Mouse (Mus musculus) forebrain, postnatal 0 days (tissue): ENCODE measurements at regions not wholly inside any gene's neighbourhood (a gene's known extent, or its start where the extent isn't known, plus 50 kb on each side); places are given as distances from the start of the nearest gene placed in this dataset.
"Not testable (repeated sequence)": the region's sequence is repeated elsewhere in the genome, so short reads cannot be mapped to it uniquely, and the experiment has no call there.

Experiments
- ATAC-seq: fragments of 200-750 bp; cut with Nextera tagmentation; 2 replicates; pipeline ENCODE4 v1.8.0; 2017; ENCODE audit warnings: mild to moderate bottlenecking, moderate library complexity
- DNase-seq: peaks from one replicate; pipeline ENCODE4 v3.0.0-alpha.2; 2015
- H3K27ac ChIP-seq: fragments of 300-500 bp; sonication (generic); 2 replicates; pipeline ENCODE4 v1.5.1; 2014; ENCODE audit warnings: low read depth, mild to moderate bottlenecking, antibody characterized with exemption, low read length, moderate library complexity, mixed read lengths
- H3K27me3 ChIP-seq: fragments of 300-500 bp; sonication (generic); 2 replicates; pipeline ENCODE4 v1.6.1; 2014; ENCODE audit warnings: mild to moderate bottlenecking, low read length, mixed read lengths; ENCODE audit not compliant: insufficient read depth
- H3K36me3 ChIP-seq: fragments of 300-500 bp; sonication (generic); 2 replicates; pipeline ENCODE4 v1.6.1; 2014; ENCODE audit warnings: mild to moderate bottlenecking, moderate library complexity; ENCODE audit not compliant: insufficient read depth
- H3K4me1 ChIP-seq: fragments of 300-500 bp; sonication (generic); 2 replicates; pipeline ENCODE4 v1.6.1; 2014; ENCODE audit warnings: antibody characterized with exemption; ENCODE audit not compliant: insufficient read depth
- H3K4me2 ChIP-seq: fragments of 300-500 bp; sonication (generic); 2 replicates; pipeline ENCODE4 v1.6.1; 2014; ENCODE audit warnings: low read depth, mild to moderate bottlenecking, moderate library complexity
- H3K4me3 ChIP-seq: fragments of 300-500 bp; sonication (generic); 2 replicates; pipeline ENCODE4 v1.5.1; 2014; ENCODE audit warnings: low read depth, low read length, mixed read lengths
- H3K9ac ChIP-seq: fragments of 300-500 bp; sonication (generic); 2 replicates; pipeline ENCODE4 v1.6.1; 2014; ENCODE audit warnings: mild to moderate bottlenecking
- H3K9me3 ChIP-seq: fragments of 300-500 bp; sonication (generic); 2 replicates; pipeline ENCODE4 v1.6.1; 2016; ENCODE audit warnings: low read length
- CTCF ChIP-seq: sonication (generic); IDR thresholded peaks from 2 replicates; pipeline ENCODE4 v1.5.1; 2016; ENCODE audit warnings: antibody characterized with exemption, control low read depth, low read depth
- WGBS: fragments of 180-500 bp; shearing (Covaris S2); extraction: QIAGEN DNeasy Blood & Tissue Kit; methylation state at CpG from one replicate; pipeline ENCODE4 v1.1.7; 2014; 5-methylcytosine and 5-hydroxymethylcytosine counted together

DNA sequence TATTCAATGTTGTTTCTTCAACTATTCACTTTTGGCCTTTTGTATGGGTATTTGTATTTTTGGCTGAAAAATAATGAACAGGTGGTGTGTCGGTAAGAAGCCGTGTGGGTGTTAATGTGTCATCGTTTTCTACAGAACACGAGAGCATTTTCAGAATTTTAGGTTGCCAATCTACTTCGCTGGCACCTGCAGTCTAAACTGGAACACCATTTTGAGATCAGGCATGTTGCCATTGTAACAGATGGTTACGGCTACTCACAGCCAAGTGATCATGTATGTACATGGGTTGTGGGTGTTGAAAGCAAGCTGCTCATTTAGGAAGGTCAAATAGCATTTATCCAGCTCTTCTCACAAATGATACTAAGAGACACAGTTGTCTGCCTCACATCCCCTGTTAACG, 167.2 kb upstream of the Gm21833 start:
- peak; percentile 58 for DNase-seq
- H3K9ac ChIP-seq: no peak overlapping the region

DNA sequence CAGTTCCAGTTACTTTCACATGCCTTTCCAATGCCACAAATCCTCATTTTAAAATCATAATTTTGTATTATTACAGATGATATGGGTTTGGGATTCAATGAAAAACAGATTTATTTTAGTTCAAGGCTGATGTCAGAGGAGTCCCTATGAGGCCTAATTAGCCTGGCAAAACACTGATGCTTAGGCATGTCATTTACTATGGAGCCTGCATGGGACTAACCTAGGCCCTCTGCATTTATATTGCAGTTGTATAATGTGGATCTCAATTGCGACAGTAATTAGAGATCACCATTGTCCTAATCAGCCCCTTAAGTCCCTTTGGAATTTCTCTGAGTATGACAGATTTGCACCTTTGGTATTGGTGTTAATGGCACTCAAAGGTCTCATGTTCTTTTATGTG, 153.3 kb upstream of the Gm21833 start:
- H3K36me3 ChIP-seq: no peaks in the 10 kb centered on the region
- no peak for TF ChIP-seq CTCF
- H3K27ac ChIP-seq: no peak overlapping the region
- H3K4me1 ChIP-seq: no peaks in the 10 kb centered on the region
- 74% methylated on average over 1 of the region's 1 CpGs for WGBS
- H3K9ac ChIP-seq: no peak overlapping the region
- H3K4me3 ChIP-seq: no peak overlapping the region
- no peak for DNase-seq
- peaks cover 13% of the 10 kb centered on the region for H3K9me3 ChIP-seq
- no peak overlapping the region for H3K4me2 ChIP-seq
- H3K27me3 ChIP-seq: no peaks in the 10 kb centered on the region
- no peak for ATAC-seq

More for the DNA sequence above, 167.2 kb upstream of the Gm21833 start:
- no peaks in the 10 kb centered on the region for H3K4me1 ChIP-seq
- 58% methylated on average over 7 of the region's 7 CpGs for WGBS
- no peak overlapping the region for H3K4me2 ChIP-seq
- no peaks in the 10 kb centered on the region for H3K36me3 ChIP-seq
- ATAC-seq: peak; percentile 42; the same call in 1 of the 2 replicates
- TF ChIP-seq CTCF: no peak
- H3K27ac ChIP-seq: no peak overlapping the region
- H3K9me3 ChIP-seq: no peaks in the 10 kb centered on the region
- H3K4me3 ChIP-seq: no peak overlapping the region
- H3K27me3 ChIP-seq: no peaks in the 10 kb centered on the region

GRCm38 (mm10) chr16:82683113-82683512, 145.1 kb upstream of the Gm21833 start:
- not testable (repeated sequence) for H3K4me1 ChIP-seq, H3K9ac ChIP-seq, H3K4me2 ChIP-seq, ATAC-seq, H3K27ac ChIP-seq, H3K4me3 ChIP-seq, DNase-seq, H3K9me3 ChIP-seq, H3K36me3 ChIP-seq, H3K27me3 ChIP-seq

- Histone ChIP-seq H3K4me3 (no peak overlapping the region), H3K4me1 (no peaks in the 10 kb centered on the region), H3K9ac (no peak overlapping the region), H3K9me3 (no peaks in the 10 kb centered on the region), H3K27ac (no peak overlapping the region), H3K36me3 (no peaks in the 10 kb centered on the region), H3K4me2 (no peak overlapping the region), H3K27me3 (no peaks in the 10 kb centered on the region)
- TF ChIP-seq CTCF: no peak
- ATAC-seq (no peak), DNase-seq (no peak)
- 44% methylated on average over 2 of the region's 2 CpGs for WGBS
These were observed 127.3 kb upstream of the Gm21833 start for GRCm38 (mm10) chr16:82700922-82701321.

DNA sequence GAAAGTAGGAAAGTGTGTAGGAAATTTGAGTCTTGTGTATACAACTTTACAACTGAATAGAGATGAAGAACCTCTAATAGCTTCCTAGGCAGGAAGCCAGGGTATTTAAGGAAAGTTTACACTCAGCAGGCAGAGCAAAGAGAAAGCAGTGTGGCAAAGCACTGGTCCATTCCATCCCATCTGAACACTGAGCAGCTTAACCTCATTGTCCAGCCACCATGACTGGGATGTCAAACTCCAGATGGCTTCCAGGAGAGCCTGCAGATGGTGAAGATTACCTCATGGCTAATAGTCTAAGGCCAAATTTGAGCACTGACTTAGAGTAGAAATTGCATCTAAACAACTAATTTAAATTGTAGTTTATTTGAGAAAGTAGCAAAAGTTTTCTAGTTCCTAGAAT, 117.0 kb upstream of the Gm21833 start:
- H3K4me2 ChIP-seq: no peak overlapping the region
- no peaks in the 10 kb centered on the region for H3K36me3 ChIP-seq
- H3K27me3 ChIP-seq: no peaks in the 10 kb centered on the region
- ATAC-seq (no peak), DNase-seq (no peak)
- H3K4me1 ChIP-seq: no peaks in the 10 kb centered on the region
- H3K27ac ChIP-seq: no peak overlapping the region
- H3K4me3 ChIP-seq: no peak overlapping the region
- no peak for TF ChIP-seq CTCF
- H3K9me3 ChIP-seq: no peaks in the 10 kb centered on the region
- no peak overlapping the region for H3K9ac ChIP-seq

DNA sequence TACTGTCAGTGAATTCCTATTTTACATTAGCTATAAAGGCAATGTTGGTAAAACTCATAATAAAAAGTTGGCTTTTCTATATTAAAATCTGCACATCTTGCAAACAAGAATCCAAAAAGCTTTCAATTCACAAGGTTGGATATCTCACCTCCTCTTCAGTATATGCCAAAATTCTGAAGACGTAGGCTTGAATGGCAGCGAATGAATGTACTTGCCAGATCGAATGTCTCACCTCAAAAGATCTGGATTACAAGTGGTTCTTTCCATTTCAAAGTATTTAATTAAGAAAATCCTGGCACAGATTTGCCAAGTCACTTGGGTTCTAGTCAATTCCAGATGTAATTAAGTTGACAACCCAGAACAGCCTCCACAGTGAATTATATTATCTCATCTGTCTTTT, 94.1 kb upstream of the Gm21833 start:
- no peak for TF ChIP-seq CTCF
- H3K4me2 ChIP-seq: no peak overlapping the region
- 58% methylated on average over 3 of the region's 3 CpGs for WGBS
- ATAC-seq (no peak), DNase-seq (no peak)
- no peak overlapping the region for H3K4me3 ChIP-seq
- no peak overlapping the region for H3K9ac ChIP-seq
- no peaks in the 10 kb centered on the region for H3K27me3 ChIP-seq
- no peaks in the 10 kb centered on the region for H3K4me1 ChIP-seq
- no peak overlapping the region for H3K27ac ChIP-seq
- H3K36me3 ChIP-seq: no peaks in the 10 kb centered on the region
- H3K9me3 ChIP-seq: no peaks in the 10 kb centered on the region

DNA sequence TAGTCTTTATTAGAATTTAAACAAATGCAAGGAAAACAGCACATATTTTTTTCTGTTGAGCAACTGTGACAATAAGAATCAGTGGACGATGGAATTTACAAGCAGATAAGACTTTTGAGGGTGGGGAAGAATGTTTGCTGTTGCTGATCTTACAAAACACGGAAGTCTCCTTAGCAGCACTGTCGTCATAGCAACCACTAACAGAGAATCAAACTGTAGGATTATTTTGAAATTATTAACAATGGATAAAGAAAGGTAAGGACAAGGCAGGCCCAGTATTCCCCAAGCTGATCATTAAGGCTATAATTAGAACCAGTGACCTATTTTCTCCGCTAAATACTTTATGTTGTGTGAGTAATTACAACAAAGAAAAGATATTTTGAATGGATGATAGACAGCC, 69.7 kb upstream of the Gm21833 start:
- ATAC-seq (0 out of 2 replicates have a peak, but pooled peaks have one; percentile 20), DNase-seq (peak; percentile 22)
- 66% methylated on average over 4 of the region's 4 CpGs for WGBS

More for the DNA sequence above, 69.7 kb upstream of the Gm21833 start:
- Histone ChIP-seq H3K4me1 (no peaks in the 10 kb centered on the region), H3K27me3 (no peaks in the 10 kb centered on the region), H3K4me2 (no peak overlapping the region), H3K4me3 (no peak overlapping the region), H3K9ac (no peak overlapping the region), H3K9me3 (no peaks in the 10 kb centered on the region), H3K36me3 (no peaks in the 10 kb centered on the region), H3K27ac (no peak overlapping the region)
- TF ChIP-seq CTCF: no peak
